Mouse (Mus musculus) kidney, postnatal 0 days (tissue): Measurements from ENCODE around the gene Sox5. TPM values are rescaled to one million over a fixed set of nuclear protein-coding genes. Genes with fewer than 3 reads are reported as not detected.

Experiments
- ATAC-seq: fragments of 200-750 bp; cut with Nextera tagmentation; replicated peaks from 2 replicates; pipeline ENCODE4 v1.8.0; 2017; ENCODE audit warnings: low read depth, moderate number of reproducible peaks, moderate TSS enrichment, moderate library complexity; ENCODE audit not compliant: low FRiP score
- DNase-seq: peaks from one replicate; pipeline ENCODE4 v3.0.0-alpha.2; 2016; ENCODE audit warnings: low spot score
- H3K27ac ChIP-seq: fragments of 300-500 bp; sonication (generic); 2 replicates; pipeline ENCODE4 v1.5.1; 2014; ENCODE audit warnings: mild to moderate bottlenecking
- H3K27me3 ChIP-seq: fragments of 300-500 bp; sonication (generic); 2 replicates; pipeline ENCODE4 v1.6.1; 2014; ENCODE audit warnings: low read length, mixed read lengths; ENCODE audit not compliant: insufficient read depth
- H3K36me3 ChIP-seq: fragments of 300-500 bp; sonication (generic); 2 replicates; pipeline ENCODE4 v1.6.1; 2014; ENCODE audit warnings: low read length, mixed read lengths; ENCODE audit not compliant: insufficient read depth
- H3K4me1 ChIP-seq: fragments of 300-500 bp; sonication (generic); replicated peaks from 2 replicates; pipeline ENCODE4 v1.6.1; 2014; ENCODE audit warnings: antibody characterized with exemption, low read length, mixed read lengths; ENCODE audit not compliant: insufficient read depth
- H3K4me2 ChIP-seq: fragments of 300-500 bp; sonication (generic); 2 replicates; pipeline ENCODE4 v1.6.1; 2014; ENCODE audit warnings: mild to moderate bottlenecking, low read length, moderate library complexity, mixed read lengths
- H3K4me3 ChIP-seq: fragments of 300-500 bp; sonication (generic); replicated peaks from 2 replicates; pipeline ENCODE4 v1.5.1; 2014; ENCODE audit warnings: low read depth, low read length
- H3K9ac ChIP-seq: fragments of 300-500 bp; sonication (generic); 2 replicates; pipeline ENCODE4 v1.6.1; 2014; ENCODE audit warnings: low read depth, low read length
- H3K9me3 ChIP-seq: fragments of 300-500 bp; sonication (generic); replicated peaks from 2 replicates; pipeline ENCODE4 v1.6.1; 2016; ENCODE audit warnings: low read length, inconsistent platforms, mixed read lengths
- CTCF ChIP-seq: IDR thresholded peaks from 2 replicates; pipeline ENCODE4 v1.5.1; 2016; ENCODE audit warnings: antibody characterized with exemption, low read depth, mild to moderate bottlenecking, moderate library complexity
- WGBS: fragments of 180-500 bp; shearing (Covaris S2); extraction: QIAGEN DNeasy Blood & Tissue Kit; methylation state at CpG from one replicate; pipeline ENCODE4 v1.1.7; 2014; 5-methylcytosine and 5-hydroxymethylcytosine counted together
- polyA plus RNA-seq: library from polyadenylated mRNA; unstranded; fragments of >200 nt; fragmentation: Nextera tagmentation; extraction: Ambion mirVana; gene quantifications from 2 replicates; pipeline ENCODE4 v1.2.1, GENCODE M21; 2015

Sox5 gene
- polyA plus RNA-seq, 1 experiment from 2014 or later, result 6.1 TPM

DNA sequence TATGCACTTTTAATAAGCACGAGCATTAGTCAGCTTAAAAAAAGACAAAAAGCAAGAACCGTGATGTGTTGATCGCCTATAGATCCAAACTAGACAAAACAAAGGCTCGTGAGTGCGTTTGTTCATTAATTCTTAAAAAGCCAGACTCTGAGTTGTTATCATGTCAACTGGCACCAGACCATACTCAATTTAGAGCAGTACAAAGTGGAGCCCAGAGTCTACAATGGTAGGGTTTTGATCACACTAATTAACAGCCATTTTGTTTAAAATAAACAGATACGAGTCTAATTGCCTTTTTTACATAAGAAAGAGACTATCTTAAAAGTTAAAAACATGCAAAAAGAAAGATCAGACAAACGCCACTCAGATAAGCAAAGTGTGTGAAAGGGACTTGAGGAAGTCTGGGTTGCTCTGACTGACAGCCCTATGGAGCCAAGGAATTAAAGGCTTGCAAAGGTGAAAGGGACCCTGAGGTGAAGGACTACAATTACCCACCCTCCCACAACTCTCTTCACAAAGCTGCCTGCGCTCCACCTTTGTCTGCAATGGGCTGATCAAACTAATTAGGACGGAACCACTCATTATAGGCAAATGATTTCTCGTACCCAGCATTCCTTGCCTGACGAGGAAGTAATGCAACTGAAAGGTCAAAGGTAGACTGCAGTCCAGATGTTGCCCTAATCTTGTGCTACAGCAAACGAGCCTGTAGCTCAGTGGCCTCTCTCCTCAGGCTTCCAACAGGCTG lies 100.6 kb downstream of the Sox5 start:
- no peaks in the 10 kb centered on the region for H3K36me3 ChIP-seq
- H3K4me3 ChIP-seq, result no peak overlapping the region
- no peak for ATAC-seq
- TF ChIP-seq CTCF, result no peak
- H3K4me1 ChIP-seq, result no peaks in the 10 kb centered on the region
- H3K9ac ChIP-seq, result no peak overlapping the region
- DNase-seq, result no peak
- 75% methylated on average over 12 of the region's 12 CpGs for WGBS
- no peak overlapping the region for H3K4me2 ChIP-seq
- H3K9me3 ChIP-seq, result no peaks in the 10 kb centered on the region
- no peak overlapping the region for H3K27ac ChIP-seq
- H3K27me3 ChIP-seq, result no peaks in the 10 kb centered on the region

DNA sequence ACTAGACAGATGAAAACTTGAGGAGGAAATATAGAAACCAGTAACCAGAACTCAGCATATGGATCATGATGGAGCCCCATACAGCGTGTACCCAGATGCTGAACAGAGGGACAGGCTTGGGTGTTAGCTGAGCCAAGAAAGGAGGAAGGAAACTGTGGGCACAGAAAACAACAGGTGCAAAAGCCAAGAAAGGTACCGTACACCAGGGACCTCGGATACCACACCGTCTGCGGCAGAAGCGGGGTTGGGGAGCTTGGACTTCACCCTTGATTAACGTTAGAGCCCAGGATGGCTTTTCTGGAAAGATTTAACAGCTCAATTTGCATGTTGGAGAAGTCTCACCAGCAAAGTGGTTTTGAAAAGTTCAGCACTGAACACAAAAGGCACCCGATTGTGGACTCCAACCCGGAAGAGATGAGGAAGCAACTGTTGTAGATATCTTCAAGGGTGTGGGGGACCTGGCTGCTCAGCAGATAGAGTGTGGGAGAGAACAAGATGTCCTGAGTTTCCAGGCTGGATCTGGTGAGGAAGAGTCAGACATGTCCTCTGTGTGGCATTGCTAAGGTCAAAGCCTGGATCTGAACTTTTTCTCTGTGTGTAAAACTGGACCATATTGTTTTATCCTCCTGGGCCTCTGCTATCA lies 104.2 kb downstream of the Sox5 start:
- no peaks in the 10 kb centered on the region for H3K4me1 ChIP-seq
- 93% methylated on average over 9 of the region's 9 CpGs for WGBS
- ATAC-seq, result no peak

DNA sequence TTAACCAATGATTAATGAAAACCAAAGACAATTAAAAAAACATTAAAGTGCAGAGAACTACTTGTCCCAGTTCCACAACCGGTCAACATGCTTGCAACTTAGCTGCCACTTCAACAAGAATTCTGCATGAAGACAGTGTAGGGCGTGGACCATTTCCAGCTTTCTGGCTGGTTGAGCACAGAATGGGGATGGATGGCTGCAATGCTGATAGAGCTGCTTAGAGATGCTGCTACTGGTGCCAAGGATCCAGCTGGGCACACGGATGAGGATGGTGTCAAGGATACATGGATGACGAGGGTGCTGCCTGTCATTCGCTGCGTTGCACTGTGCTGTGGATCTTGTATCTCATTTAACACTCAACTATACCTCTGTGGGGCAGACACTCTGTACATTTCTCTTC lies 106.7 kb downstream of the Sox5 start:
- DNase-seq, result no peak
- ATAC-seq, result no peak
- no peak for TF ChIP-seq CTCF

More for the DNA sequence above, 104.2 kb downstream of the Sox5 start:
- TF ChIP-seq CTCF, result no peak
- Histone ChIP-seq H3K36me3 (no peaks in the 10 kb centered on the region), H3K4me3 (no peak overlapping the region), H3K27me3 (no peaks in the 10 kb centered on the region), H3K27ac (no peak overlapping the region), H3K9ac (no peak overlapping the region), H3K9me3 (no peaks in the 10 kb centered on the region), H3K4me2 (no peak overlapping the region)
- no peak for DNase-seq

DNA sequence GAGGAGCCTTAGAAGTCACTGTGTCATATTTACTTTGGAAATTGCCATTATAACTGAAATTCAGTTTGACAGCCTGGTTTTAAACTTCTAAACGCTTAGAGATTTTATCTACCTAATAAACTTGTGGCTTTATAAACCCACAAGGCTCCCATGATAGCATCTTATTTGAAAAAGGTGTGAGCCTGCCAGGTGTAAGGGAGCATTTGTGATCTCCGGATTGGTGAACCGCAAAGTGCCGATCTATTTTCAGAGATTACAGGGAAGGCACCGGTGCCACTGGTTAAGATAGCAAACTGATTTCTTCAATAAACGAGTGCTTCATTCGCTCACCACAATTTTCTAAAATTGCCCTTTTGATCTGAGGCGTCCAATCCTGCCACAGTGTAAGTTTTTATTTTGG lies 107.9 kb downstream of the Sox5 start:
- Histone ChIP-seq H3K4me2 (no peak overlapping the region), H3K9me3 (no peaks in the 10 kb centered on the region), H3K4me1 (no peaks in the 10 kb centered on the region), H3K27me3 (no peaks in the 10 kb centered on the region), H3K9ac (no peak overlapping the region), H3K27ac (no peak overlapping the region), H3K36me3 (no peaks in the 10 kb centered on the region), H3K4me3 (no peak overlapping the region)
- ATAC-seq, result no peak
- 74% methylated on average over 8 of the region's 8 CpGs for WGBS
- DNase-seq, result no peak
- TF ChIP-seq CTCF, result no peak

More for the DNA sequence above, 106.7 kb downstream of the Sox5 start:
- H3K4me1 ChIP-seq, result no peaks in the 10 kb centered on the region
- no peaks in the 10 kb centered on the region for H3K27me3 ChIP-seq
- H3K36me3 ChIP-seq, result no peaks in the 10 kb centered on the region
- no peak overlapping the region for H3K4me2 ChIP-seq
- WGBS, result 87% methylated on average over 6 of the region's 6 CpGs
- no peaks in the 10 kb centered on the region for H3K9me3 ChIP-seq
- H3K4me3 ChIP-seq, result no peak overlapping the region
- H3K27ac ChIP-seq, result no peak overlapping the region
- no peak overlapping the region for H3K9ac ChIP-seq

DNA sequence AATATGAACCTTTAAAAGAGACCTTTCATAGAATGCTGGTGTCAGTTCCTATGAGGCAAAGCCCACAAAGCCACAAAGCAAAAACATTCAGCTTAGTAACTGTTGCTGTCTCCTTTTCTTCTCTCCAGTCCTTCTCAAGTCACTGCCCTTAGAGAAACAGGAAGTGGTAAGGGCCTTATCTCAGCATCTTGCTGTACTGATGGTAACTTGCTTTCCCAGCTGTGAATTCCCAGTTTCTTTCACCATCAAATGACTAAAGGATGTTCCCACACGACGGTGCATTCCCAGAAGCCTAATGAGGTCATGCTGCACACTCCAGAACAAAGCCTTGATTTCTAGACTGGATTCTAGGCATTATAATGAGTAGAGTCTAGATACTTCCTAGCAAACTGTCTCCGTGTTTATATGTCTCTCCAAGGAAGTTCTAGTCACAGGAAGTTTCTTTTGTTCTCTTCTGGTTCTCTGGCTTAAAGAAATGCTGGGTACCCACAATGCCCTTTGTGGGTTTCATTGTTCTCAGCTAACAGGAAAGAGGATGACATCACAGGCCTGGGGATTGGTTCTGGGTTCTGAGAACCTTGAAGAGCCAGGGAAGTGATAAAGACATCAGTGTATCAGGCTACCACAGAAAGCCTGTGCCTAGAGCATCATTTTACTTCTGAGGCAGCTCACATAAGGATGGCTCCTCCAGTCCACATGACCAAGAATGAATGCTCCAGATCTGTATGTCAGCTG lies 111.2 kb downstream of the Sox5 start:
- no peaks in the 10 kb centered on the region for H3K4me1 ChIP-seq
- no peak overlapping the region for H3K27ac ChIP-seq
- H3K4me3 ChIP-seq, result no peak overlapping the region
- H3K27me3 ChIP-seq, result no peaks in the 10 kb centered on the region
- WGBS, result 39% methylated on average over 3 of the region's 3 CpGs
- no peak overlapping the region for H3K9ac ChIP-seq
- TF ChIP-seq CTCF, result no peak
- peak; percentile 44 for DNase-seq
- no peaks in the 10 kb centered on the region for H3K9me3 ChIP-seq
- H3K4me2 ChIP-seq, result no peak overlapping the region
- no peaks in the 10 kb centered on the region for H3K36me3 ChIP-seq
- no peak for ATAC-seq

DNA sequence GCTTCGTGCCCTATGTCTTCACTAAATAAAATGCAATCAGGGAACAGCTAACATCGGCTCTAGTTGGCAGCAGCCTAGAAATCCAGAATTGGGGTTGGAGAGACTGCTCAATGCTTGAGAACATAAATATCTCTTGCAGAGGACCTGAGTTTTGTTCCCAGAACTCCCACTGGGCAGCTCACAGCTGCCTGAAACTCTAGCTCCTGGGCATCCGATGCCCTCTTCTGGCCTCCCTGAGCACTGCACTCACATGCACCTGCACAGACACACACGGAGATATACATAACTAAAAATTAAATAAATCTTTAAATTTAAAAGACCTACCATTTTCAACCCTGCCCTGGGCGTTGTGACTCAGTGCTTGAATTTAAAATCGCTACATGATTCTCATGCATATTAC lies 115.2 kb downstream of the Sox5 start:
- no peak for TF ChIP-seq CTCF
- WGBS, result 92% methylated on average over 6 of the region's 6 CpGs
- no peak for DNase-seq
- no peaks in the 10 kb centered on the region for H3K9me3 ChIP-seq
- no peaks in the 10 kb centered on the region for H3K4me1 ChIP-seq
- no peaks in the 10 kb centered on the region for H3K36me3 ChIP-seq
- no peak overlapping the region for H3K9ac ChIP-seq
- H3K4me2 ChIP-seq, result no peak overlapping the region
- no peak overlapping the region for H3K4me3 ChIP-seq
- H3K27me3 ChIP-seq, result no peaks in the 10 kb centered on the region
- no peak overlapping the region for H3K27ac ChIP-seq
- no peak for ATAC-seq
